Mouse (Mus musculus): ENCODE data around the gene Ctnnb1. TPM values are rescaled to one million over a fixed set of nuclear protein-coding genes. Genes with fewer than 3 reads are reported as not detected.

Ctnnb1 gene
- polyA plus RNA-seq, 1 experiment from 2014 or later: 819 TPM

DNA sequence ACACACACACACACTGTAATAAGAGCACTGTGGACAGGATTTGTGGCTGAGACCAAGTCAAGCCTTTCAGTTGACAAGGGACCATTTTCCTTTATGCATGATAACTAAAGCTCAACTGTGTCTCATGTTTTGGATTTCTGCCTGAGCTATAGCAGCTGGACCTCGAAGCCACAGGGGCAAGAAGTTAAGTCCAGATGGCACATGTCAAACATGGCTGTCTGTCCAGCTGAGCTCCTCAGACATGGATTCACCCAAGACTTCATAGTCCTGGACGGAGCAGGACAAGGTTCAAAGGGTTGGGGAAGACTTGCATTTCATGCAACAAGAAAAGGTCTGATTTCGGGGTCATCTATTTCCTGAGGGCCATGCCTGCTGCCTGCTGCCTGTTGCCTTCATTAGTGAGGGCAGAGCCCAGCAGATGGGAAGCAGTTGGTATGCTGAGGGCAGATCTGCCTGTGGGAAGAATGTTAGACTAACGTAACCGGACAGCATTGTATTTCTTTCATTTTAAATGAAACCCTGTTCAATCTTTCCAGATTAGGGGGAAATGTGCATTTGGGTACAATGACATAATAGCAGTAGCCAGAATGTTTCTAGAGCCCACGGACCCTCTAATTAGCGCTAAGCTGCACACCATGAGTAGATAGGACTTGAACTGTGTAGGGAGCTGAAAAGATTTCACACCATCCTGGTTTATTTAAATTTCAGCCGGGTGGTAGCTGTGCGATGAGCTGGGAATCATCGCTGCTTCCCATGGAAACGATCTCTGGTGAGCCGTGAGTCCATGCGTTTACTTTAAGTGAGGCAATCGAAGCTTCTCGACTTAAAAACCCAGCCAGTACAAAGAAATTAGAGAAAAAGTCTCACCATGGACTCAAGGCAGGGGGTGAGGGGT, 61.0 kb downstream of the Ctnnb1 start:
- Histone ChIP-seq H3K9me3 (ENCODE audit: control insufficient read depth, low read length) (no peaks in the 10 kb centered on the region), H3K4me1 (ENCODE audit: control insufficient read depth, insufficient read depth, low read length) (0 out of 2 replicates have a peak, but pooled peaks cover 4% of the 10 kb centered on the region), H3K4me2 (ENCODE audit: low read depth) (no peak overlapping the region), H3K9ac (ENCODE audit: low read length) (no peak overlapping the region), H3K27me3 (ENCODE audit: control insufficient read depth, insufficient read depth, low read length) (no peaks in the 10 kb centered on the region), H3K4me3 (ENCODE audit: low read depth, low read length) (no peak overlapping the region), H3K36me3 (ENCODE audit: control insufficient read depth, insufficient read depth, low read length) (no peaks in the 10 kb centered on the region; the same call in 1 of the 2 replicates), H3K27ac (ENCODE audit: low read depth, low read length) (no peak overlapping the region)
- ATAC-seq (ENCODE audit: insufficient read depth, low FRiP score, low TSS enrichment): no peak
- DNase-seq (ENCODE audit: low spot score): no peak
- WGBS: 56% methylated on average over 15 of the region's 15 CpGs

DNA sequence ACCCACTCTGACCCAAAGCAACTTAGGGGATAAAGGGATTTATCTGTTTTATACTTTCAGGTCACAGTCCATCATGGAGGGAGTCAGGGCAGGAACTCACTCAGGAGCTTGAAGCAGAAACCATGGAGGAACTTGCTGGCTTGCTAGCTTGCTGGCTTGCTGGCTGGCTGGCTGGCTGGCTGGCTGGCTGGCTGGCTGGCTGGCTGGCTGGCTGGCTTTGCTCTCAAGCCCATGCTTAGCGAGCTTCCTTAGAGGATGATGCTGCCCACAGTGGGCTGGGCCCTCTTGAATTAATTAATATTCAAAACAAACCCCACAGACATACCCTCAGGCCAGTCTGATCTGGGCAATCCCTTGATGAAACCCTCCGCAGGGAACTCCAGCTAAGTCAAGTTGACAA, 62.8 kb downstream of the Ctnnb1 start:
- DNase-seq (ENCODE audit: low spot score) (no peak), ATAC-seq (ENCODE audit: insufficient read depth, low FRiP score, low TSS enrichment) (no peak)
- no peak overlapping the region for H3K27ac ChIP-seq (ENCODE audit: low read depth, low read length)
- no peak overlapping the region for H3K4me2 ChIP-seq (ENCODE audit: low read depth)
- 0 out of 2 replicates have a peak, but pooled peaks cover 4% of the 10 kb centered on the region for H3K4me1 ChIP-seq (ENCODE audit: control insufficient read depth, insufficient read depth, low read length)
- no peak overlapping the region for H3K4me3 ChIP-seq (ENCODE audit: low read depth, low read length)
- no peaks in the 10 kb centered on the region; the same call in 1 of the 2 replicates for H3K36me3 ChIP-seq (ENCODE audit: control insufficient read depth, insufficient read depth, low read length)
- H3K27me3 ChIP-seq (ENCODE audit: control insufficient read depth, insufficient read depth, low read length): no peaks in the 10 kb centered on the region
- no peaks in the 10 kb centered on the region for H3K9me3 ChIP-seq (ENCODE audit: control insufficient read depth, low read length)
- 82% methylated on average over 2 of the region's 2 CpGs for WGBS
- H3K9ac ChIP-seq (ENCODE audit: low read length): no peak overlapping the region

DNA sequence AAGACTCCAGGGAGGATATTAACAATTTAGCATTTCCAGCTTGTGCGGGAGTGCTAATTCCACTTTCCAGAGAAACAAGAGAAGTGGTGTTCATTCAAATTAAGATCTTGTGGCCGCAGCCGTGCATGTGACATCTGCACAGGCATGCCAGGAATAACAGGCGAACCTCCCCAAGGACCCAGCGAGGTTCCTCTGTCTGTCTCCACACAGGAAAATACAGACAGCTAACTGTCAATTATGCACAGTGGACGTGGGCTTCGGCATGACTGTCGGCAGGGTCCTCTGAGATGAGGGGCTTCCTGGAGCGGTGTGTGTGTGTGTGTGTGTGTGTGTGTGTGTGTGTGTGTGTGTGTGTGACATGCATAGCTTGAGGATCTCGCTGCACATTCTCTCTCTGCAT, 64.0 kb downstream of the Ctnnb1 start:
- DNase-seq (ENCODE audit: low spot score) (no peak), ATAC-seq (ENCODE audit: insufficient read depth, low FRiP score, low TSS enrichment) (no peak)
- Histone ChIP-seq H3K9ac (ENCODE audit: low read length) (no peak overlapping the region), H3K27ac (ENCODE audit: low read depth, low read length) (no peak overlapping the region), H3K9me3 (ENCODE audit: control insufficient read depth, low read length) (no peaks in the 10 kb centered on the region), H3K36me3 (ENCODE audit: control insufficient read depth, insufficient read depth, low read length) (no peaks in the 10 kb centered on the region), H3K4me2 (ENCODE audit: low read depth) (no peak overlapping the region), H3K4me3 (ENCODE audit: low read depth, low read length) (no peak overlapping the region), H3K27me3 (ENCODE audit: control insufficient read depth, insufficient read depth, low read length) (no peaks in the 10 kb centered on the region), H3K4me1 (ENCODE audit: control insufficient read depth, insufficient read depth, low read length) (no peaks in the 10 kb centered on the region)
- 71% methylated on average over 10 of the region's 10 CpGs for WGBS

DNA sequence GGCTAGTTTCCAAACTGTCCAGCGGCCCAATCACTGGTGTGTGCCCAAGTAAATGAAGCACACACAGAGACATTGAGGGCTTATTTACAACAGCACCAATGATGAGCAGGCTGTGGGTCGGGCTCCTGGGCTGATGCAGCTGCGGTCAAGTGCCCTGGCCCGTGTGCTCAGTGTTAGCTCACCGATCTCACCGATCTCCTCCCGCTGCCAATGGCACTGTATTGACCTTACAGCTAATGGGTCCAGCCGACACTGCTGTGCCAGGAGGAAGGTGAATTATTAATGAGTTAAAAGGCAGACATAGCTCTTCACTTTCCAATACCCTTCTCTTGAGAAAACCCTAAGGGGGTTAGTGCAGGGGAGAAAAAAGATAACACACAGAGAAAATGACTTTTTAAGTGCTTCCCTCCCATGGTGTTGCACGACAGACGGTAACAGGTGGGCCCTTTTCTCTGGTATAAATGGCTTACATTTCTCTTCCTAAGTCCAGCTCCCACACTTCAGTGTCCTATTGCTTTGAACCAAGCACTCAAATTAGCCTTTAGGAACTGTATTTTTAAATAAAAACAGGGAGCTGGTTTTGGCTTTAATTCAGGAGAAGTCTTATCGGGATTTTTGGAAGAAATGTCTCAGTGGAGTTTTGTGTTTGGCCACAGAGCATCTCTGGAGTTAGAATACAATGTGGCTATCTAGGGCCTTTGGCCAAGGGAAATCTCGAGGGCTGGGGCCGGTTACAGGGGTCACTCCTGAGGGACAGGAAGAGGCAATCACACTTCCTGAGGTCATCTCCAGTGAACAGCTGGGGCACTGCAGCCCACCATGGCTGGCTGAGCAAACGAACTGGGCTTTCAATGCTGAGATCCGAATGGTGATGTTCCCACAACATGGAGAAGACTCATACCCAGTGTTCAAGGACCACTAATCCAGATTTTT, 65.5 kb downstream of the Ctnnb1 start:
- no peak for ATAC-seq (ENCODE audit: insufficient read depth, low FRiP score, low TSS enrichment)
- H3K27ac ChIP-seq (ENCODE audit: low read depth, low read length): no peak overlapping the region

DNA sequence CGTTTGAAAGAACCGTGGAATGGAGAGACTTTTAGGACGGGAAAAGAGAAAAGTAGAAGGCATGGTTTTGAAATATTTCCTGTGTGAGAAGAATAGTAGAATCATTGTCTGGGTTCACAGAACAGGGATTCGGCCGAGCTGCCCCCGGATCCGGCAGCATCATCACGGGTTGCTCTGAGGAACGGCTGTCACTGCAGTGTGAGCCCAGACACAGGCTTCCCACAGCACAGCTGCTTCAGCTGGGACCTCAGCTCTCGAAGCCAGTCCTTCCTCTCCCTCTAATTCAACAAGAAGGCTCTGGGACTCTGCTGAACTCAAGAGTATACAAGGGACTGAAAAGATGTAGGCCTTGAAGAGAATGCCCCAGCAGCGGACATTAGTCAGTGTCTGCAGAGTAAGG, 69.7 kb downstream of the Ctnnb1 start:
- Histone ChIP-seq H3K4me1 (ENCODE audit: control insufficient read depth, insufficient read depth, low read length) (no peaks in the 10 kb centered on the region), H3K27me3 (ENCODE audit: control insufficient read depth, insufficient read depth, low read length) (no peaks in the 10 kb centered on the region), H3K4me3 (ENCODE audit: low read depth, low read length) (no peak overlapping the region), H3K27ac (ENCODE audit: low read depth, low read length) (no peak overlapping the region), H3K36me3 (ENCODE audit: control insufficient read depth, insufficient read depth, low read length) (no peaks in the 10 kb centered on the region), H3K9me3 (ENCODE audit: control insufficient read depth, low read length) (no peaks in the 10 kb centered on the region), H3K4me2 (ENCODE audit: low read depth) (no peak overlapping the region), H3K9ac (ENCODE audit: low read length) (no peak overlapping the region)
- ATAC-seq (ENCODE audit: insufficient read depth, low FRiP score, low TSS enrichment) (no peak), DNase-seq (ENCODE audit: low spot score) (no peak)
- WGBS: 77% methylated on average over 11 of the region's 11 CpGs

More for the DNA sequence above, 65.5 kb downstream of the Ctnnb1 start:
- no peaks in the 10 kb centered on the region for H3K36me3 ChIP-seq (ENCODE audit: control insufficient read depth, insufficient read depth, low read length)
- no peak overlapping the region for H3K4me2 ChIP-seq (ENCODE audit: low read depth)
- WGBS: 61% methylated on average over 15 of the region's 15 CpGs
- no peak overlapping the region for H3K4me3 ChIP-seq (ENCODE audit: low read depth, low read length)
- no peak overlapping the region for H3K9ac ChIP-seq (ENCODE audit: low read length)
- no peaks in the 10 kb centered on the region for H3K4me1 ChIP-seq (ENCODE audit: control insufficient read depth, insufficient read depth, low read length)
- no peaks in the 10 kb centered on the region for H3K27me3 ChIP-seq (ENCODE audit: control insufficient read depth, insufficient read depth, low read length)
- no peak for DNase-seq (ENCODE audit: low spot score)
- no peaks in the 10 kb centered on the region for H3K9me3 ChIP-seq (ENCODE audit: control insufficient read depth, low read length)

DNA sequence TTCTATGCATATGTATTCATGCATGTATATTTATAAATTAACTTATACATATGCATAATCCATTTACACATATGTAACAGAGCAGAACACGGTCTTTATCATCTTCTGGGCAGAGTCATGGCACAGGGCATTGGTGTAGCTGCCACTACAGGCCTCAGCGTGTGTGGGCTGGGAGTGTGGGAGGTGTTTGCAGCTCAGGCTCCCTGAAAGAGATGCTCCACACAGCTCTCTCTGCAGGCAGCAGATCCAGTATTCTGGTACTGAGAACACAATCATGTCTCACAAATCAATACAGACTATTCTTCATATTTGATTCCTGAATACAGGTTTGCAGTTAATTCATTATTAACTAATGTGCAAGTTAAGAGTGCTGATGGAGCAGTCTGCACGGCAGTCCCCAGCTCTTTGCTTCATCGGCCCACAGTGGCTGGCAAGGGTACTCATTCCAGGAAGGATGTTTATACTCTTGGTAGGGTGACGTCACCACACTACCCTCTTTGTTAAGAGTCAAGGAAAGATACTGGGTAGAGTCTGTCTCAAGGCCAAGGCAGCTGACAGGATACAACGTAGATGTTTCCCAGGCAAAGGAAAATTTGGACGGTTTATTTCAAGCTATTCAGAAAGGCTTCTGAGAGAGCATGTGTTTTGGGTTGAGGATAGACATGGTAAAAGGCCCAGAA, 71.8 kb downstream of the Ctnnb1 start:
- Histone ChIP-seq H3K4me1 (ENCODE audit: control insufficient read depth, insufficient read depth, low read length) (no peaks in the 10 kb centered on the region), H3K36me3 (ENCODE audit: control insufficient read depth, insufficient read depth, low read length) (no peaks in the 10 kb centered on the region), H3K9me3 (ENCODE audit: control insufficient read depth, low read length) (no peaks in the 10 kb centered on the region), H3K4me3 (ENCODE audit: low read depth, low read length) (no peak overlapping the region), H3K9ac (ENCODE audit: low read length) (no peak overlapping the region), H3K27ac (ENCODE audit: low read depth, low read length) (no peak overlapping the region), H3K4me2 (ENCODE audit: low read depth) (no peak overlapping the region), H3K27me3 (ENCODE audit: control insufficient read depth, insufficient read depth, low read length) (no peaks in the 10 kb centered on the region)
- DNase-seq (ENCODE audit: low spot score) (no peak), ATAC-seq (ENCODE audit: insufficient read depth, low FRiP score, low TSS enrichment) (no peak)
- whole genome bisulfite sequencing: 79% methylated on average over 7 of the region's 7 CpGs

DNA sequence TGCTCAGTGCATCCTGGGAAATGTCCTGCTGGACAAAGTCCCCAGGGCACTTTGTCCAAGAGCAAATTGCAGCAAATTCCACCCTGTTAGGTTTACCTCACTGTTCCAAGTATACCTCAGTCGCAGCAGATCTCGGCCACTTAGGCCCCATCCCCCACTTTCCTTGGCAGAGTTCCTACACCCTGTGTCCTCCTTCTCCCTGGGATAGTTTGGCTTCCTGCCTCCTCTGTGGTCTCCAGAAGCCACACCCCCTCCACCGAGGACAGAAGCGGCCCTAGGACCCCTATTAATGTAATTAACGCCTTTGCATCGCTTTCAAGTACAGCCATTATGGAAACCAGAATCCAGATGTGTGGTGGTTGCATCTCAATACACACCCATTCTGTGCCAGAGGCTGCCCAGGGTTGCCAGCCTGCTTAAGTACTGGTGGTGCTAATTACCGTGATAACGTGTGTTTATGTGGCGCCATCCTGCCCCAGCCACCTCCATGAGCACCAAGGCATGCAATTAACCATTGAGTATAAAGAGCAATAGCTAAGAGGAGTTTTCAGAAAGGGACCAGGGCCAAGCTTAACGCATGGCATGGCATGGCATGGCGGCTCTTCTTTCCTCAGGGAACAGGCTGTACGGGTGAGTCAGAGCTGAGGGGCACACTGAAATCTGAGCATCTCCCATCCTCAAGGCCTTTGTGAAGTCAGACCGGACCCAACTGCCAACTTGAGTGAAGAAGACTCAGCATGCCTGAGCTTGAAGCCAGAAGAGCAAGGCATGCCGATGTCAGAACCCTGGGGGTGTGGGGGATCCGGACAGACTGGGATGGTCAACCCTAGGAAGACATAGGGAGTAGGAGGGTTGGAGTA, 72.9 kb downstream of the Ctnnb1 start:
- 69% methylated on average over 15 of the region's 15 CpGs for WGBS
- Histone ChIP-seq H3K9me3 (ENCODE audit: control insufficient read depth, low read length) (no peaks in the 10 kb centered on the region), H3K4me3 (ENCODE audit: low read depth, low read length) (no peak overlapping the region), H3K27me3 (ENCODE audit: control insufficient read depth, insufficient read depth, low read length) (no peaks in the 10 kb centered on the region), H3K27ac (ENCODE audit: low read depth, low read length) (no peak overlapping the region), H3K36me3 (ENCODE audit: control insufficient read depth, insufficient read depth, low read length) (no peaks in the 10 kb centered on the region), H3K9ac (ENCODE audit: low read length) (no peak overlapping the region), H3K4me2 (ENCODE audit: low read depth) (no peak overlapping the region), H3K4me1 (ENCODE audit: control insufficient read depth, insufficient read depth, low read length) (no peaks in the 10 kb centered on the region)
- no peak for ATAC-seq (ENCODE audit: insufficient read depth, low FRiP score, low TSS enrichment)
- no peak for DNase-seq (ENCODE audit: low spot score)

DNA sequence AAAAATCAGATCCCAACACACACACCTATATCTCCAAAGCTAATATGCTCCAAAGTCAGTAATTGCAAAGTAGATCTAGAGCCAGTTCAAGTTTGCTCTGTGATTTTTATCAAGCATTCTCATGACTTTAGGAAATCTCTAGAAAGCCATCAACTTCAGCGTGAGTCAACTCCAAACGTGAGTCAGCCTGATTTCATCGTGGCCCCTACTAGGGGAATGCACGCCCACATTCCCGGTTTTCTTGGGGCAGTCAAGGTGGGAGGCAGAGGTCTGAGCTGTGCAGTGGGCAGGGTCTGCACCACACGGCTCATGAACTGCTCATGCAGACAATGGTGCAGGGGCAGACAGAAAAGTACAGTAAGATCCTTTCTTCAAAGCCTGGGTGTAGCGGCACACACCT, 76.9 kb downstream of the Ctnnb1 start:
- no peak for DNase-seq (ENCODE audit: low spot score)
- Histone ChIP-seq H3K4me3 (ENCODE audit: low read depth, low read length) (no peak overlapping the region), H3K9me3 (ENCODE audit: control insufficient read depth, low read length) (no peaks in the 10 kb centered on the region), H3K4me2 (ENCODE audit: low read depth) (no peak overlapping the region), H3K27ac (ENCODE audit: low read depth, low read length) (no peak overlapping the region), H3K4me1 (ENCODE audit: control insufficient read depth, insufficient read depth, low read length) (no peaks in the 10 kb centered on the region), H3K27me3 (ENCODE audit: control insufficient read depth, insufficient read depth, low read length) (no peaks in the 10 kb centered on the region), H3K36me3 (ENCODE audit: control insufficient read depth, insufficient read depth, low read length) (no peaks in the 10 kb centered on the region), H3K9ac (ENCODE audit: low read length) (no peak overlapping the region)
- WGBS: 86% methylated on average over 7 of the region's 7 CpGs
- ATAC-seq (ENCODE audit: insufficient read depth, low FRiP score, low TSS enrichment): no peak
